Mouse (Mus musculus) hindbrain, embryonic 13.5 days (tissue): ENCODE measurements around the gene Tmem151a. TPM values are rescaled to one million over a fixed set of nuclear protein-coding genes. Genes with fewer than 3 reads are reported as not detected.
A peak's percentile ranks its signal among the peaks of the same experiment; 100 is the strongest.

Source experiments
- ATAC-seq: fragments of 200-750 bp; cut with Nextera tagmentation; 2 replicates; pipeline ENCODE4 v1.8.0; 2017; ENCODE audit warnings: moderate TSS enrichment; ENCODE audit not compliant: low FRiP score
- H3K27ac ChIP-seq: fragments of 300-500 bp; sonication (generic); 2 replicates; pipeline ENCODE4 v1.5.1; 2015; ENCODE audit warnings: inconsistent platforms, mild to moderate bottlenecking, moderate library complexity
- H3K27me3 ChIP-seq: fragments of 300-500 bp; sonication (generic); 2 replicates; pipeline ENCODE4 v1.6.1; 2015; ENCODE audit warnings: mild to moderate bottlenecking, inconsistent platforms
- H3K36me3 ChIP-seq: fragments of 300-500 bp; sonication (generic); 2 replicates; pipeline ENCODE4 v1.6.1; 2015; ENCODE audit warnings: mild to moderate bottlenecking, inconsistent platforms
- H3K4me1 ChIP-seq: fragments of 300-500 bp; sonication (generic); replicated peaks from 2 replicates; pipeline ENCODE4 v1.6.1; 2015; ENCODE audit warnings: inconsistent platforms
- H3K4me2 ChIP-seq: fragments of 300-500 bp; sonication (generic); 2 replicates; pipeline ENCODE4 v1.6.1; 2015; ENCODE audit warnings: inconsistent platforms, mild to moderate bottlenecking, moderate library complexity
- H3K4me3 ChIP-seq: fragments of 300-500 bp; sonication (generic); 2 replicates; pipeline ENCODE4 v1.5.1; 2015; ENCODE audit warnings: mild to moderate bottlenecking, inconsistent platforms
- H3K9ac ChIP-seq: fragments of 300-500 bp; sonication (generic); 2 replicates; pipeline ENCODE4 v1.6.1; 2015; ENCODE audit warnings: mild to moderate bottlenecking, inconsistent platforms
- H3K9me3 ChIP-seq: fragments of 300-500 bp; sonication (generic); 2 replicates; pipeline ENCODE4 v1.6.1; 2016; ENCODE audit warnings: inconsistent platforms
- WGBS: fragments of 180-500 bp; shearing (Covaris S2); methylation state at CpG from one replicate; pipeline ENCODE4 v1.1.7; 2015; 5-methylcytosine and 5-hydroxymethylcytosine counted together
- polyA plus RNA-seq: library from polyadenylated mRNA; unstranded; fragments of >200 nt; fragmentation: Nextera tagmentation; extraction: Ambion mirVana; gene quantifications from 2 replicates; pipeline ENCODE4 v1.2.1, GENCODE M21; 2015

Gene Tmem151a
- polyA plus RNA-seq, 1 experiment from 2014 or later = 8.4 TPM

DNA sequence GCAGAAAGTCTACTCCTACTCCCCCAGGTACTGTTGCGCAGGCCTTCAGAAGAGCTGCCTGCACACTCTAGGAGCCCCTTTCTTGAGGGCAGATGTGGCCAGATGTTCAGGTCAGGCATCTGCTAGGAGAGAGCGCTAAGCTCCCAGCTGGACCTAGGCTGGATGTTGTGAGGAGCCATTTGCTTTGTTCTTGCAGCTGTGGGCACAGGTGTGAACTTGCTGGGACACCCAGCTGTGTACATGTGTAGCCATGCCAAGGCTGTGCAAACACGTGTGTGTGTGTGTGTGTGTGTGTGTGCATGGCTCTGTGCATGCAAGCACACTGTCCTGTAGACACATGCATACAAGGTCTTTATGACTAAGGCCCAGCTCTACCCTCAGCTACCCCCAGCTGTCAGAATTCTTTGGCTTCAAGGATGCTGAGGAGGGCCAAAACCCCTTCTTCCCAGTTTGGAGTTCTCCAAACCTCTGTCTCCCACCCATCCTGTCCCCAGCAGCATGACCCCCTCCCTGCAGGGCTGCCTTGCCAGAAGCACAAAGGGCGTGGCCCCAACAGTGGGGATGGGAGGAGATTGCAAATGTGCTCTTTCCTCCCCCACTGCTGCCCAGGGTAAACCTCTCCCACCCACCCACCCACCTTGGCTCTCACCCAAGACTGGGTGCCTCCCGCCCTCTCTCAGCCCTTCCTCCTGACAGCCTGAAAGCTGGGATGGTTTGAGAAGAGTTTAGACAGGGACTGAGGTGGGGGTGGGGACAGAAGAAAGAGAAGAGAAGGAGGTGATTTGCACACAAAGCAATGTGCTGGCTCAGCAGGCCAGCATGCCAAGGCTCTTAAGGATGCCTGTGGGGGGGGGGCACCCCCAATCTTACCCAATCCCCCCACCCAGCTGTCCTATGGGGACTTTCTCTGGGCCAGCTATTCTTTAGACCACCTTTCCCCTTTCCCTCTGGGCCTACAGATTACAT, 24.7 kb downstream of the Tmem151a start:
- WGBS = 43% methylated on average over 5 of the region's 5 CpGs
- Histone ChIP-seq H3K4me2 (no peak overlapping the region), H3K9ac (peak overlapping the region; percentile 20; the same call in 1 of the 2 replicates), H3K27me3 (peaks cover 16% of the 10 kb centered on the region), H3K9me3 (no peaks in the 10 kb centered on the region), H3K4me1 (peaks cover 27% of the 10 kb centered on the region), H3K4me3 (no peak overlapping the region), H3K36me3 (no peaks in the 10 kb centered on the region), H3K27ac (peak overlapping the region; percentile 18; the same call in 1 of the 2 replicates)
- ATAC-seq = no peak

DNA sequence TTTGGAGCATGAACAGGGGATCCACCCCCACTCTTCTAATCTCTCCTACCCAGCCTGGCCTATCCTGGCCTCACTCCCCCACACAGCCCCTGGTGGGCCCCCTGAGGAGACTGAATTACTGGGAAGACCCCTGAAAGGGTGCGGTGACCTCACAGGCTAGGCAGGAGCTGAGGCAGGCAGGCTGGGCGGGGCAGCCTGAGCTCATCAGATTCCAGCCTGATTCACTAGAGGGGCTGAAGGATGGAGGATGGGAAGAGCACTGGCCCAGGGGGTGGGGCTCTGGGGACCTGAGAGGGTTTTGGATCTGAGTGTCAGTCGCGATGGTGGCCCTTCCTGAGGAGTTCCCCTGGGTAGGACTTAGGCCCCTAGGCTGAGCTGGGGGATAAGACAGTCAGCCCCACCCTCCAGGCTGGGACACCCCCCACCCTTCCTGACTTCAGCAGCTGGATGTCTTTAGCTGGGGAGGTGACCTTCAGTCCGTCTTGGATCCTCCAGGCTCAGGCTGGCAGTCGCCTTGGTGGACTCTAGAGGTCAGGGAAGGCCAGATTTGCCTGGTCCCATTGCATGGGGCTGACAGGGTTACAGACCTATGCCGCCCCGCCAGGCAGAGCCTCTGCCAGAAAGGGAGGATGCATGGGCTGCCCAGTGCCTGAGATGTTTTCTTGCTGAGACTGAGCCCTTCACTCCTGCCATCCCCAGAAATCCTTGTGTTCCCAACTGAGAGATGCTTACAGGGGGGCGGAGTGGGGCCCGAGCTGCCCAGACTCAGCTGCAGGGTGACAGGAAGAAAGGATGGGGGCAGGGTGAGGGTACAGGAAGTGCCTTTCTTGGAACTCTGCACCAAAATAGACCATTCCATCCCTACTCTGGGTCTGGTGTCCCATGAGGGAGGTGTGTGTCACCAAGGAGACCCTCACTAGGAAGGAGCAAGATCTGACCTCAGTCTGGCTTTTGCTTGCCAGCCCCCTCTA, 26.2 kb downstream of the Tmem151a start:
- WGBS = 17% methylated on average over 10 of the region's 10 CpGs
- 0 out of 2 replicates have a peak, but pooled peaks have one; percentile 9 for ATAC-seq
- Histone ChIP-seq H3K27ac (no peak overlapping the region), H3K36me3 (no peaks in the 10 kb centered on the region), H3K27me3 (peaks cover 22% of the 10 kb centered on the region), H3K4me3 (no peak overlapping the region), H3K4me2 (no peak overlapping the region), H3K4me1 (peaks cover 27% of the 10 kb centered on the region), H3K9me3 (no peaks in the 10 kb centered on the region), H3K9ac (peak overlapping the region; percentile 56)

DNA sequence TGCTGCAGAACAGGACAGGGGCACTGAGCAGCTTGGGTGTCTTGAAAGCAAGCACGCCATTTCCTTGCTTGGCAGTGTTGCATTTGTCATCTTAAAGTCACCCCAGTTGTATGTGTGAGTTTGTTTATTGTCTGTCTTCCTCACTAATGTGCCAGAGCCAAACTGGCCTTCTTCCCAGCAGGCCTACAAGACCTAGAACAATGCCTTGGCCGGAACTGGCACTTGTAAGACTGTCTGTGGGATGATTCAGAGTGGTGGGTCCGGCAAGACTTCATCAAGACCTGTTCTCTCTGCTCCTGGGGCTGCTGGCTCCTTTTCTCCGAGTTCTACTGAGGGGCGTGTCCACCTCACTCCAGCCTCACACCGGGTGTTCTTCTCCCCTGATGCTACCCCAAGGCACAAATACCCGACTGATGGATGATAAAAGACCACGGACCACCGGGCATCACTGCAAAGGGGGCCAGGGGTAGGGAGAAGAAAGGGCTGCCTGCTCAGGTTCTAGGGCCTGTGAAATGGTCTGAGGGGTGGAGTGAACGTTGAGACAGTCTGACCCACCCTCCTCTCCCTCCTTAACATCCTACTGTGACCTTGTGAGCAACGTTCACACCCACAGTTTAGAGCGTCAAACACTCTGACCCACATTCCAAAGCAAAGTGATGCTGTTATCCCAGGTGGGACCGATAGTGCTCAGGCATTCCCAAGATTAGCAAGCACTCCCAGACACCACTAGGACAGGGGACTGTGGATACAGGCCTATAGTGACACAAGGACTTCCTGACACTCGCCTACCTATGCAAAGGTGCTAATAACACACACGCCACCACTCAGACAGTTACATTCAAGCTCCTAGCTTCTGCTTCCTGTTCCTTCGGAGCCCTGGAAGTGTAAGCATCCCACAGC, 27.2 kb downstream of the Tmem151a start:
- Histone ChIP-seq H3K9ac (peak overlapping the region; percentile 56), H3K36me3 (no peaks in the 10 kb centered on the region), H3K4me3 (no peak overlapping the region), H3K27me3 (peaks cover 32% of the 10 kb centered on the region), H3K4me2 (no peak overlapping the region), H3K9me3 (no peaks in the 10 kb centered on the region), H3K4me1 (peaks cover 27% of the 10 kb centered on the region), H3K27ac (no peak overlapping the region)
- WGBS = 24% methylated on average over 16 of the region's 16 CpGs
- no peak for ATAC-seq

DNA sequence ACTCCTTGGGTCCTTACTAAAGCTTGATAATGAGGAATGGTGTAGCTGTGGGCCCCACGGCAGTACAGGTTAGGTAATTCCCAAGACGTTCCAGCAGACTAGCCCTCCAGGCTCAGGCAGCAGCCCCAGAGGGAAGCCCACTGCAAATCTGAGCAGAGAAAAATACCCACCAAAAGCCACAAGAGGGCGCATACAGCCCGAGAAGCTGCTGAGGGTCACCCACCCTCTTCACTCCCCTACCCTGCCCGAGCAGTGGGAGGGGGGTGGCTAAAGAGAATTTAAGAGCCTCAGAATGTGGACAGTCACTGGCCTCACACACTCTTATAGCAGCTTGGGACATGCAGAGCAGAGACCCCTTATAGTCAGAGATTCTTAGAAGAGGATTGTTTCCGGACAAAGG, 29.1 kb downstream of the Tmem151a start:
- H3K27ac ChIP-seq = no peak overlapping the region
- H3K4me3 ChIP-seq = no peak overlapping the region
- peak; percentile 38; the same call in 1 of the 2 replicates for ATAC-seq
- no peaks in the 10 kb centered on the region for H3K9me3 ChIP-seq
- no peak overlapping the region for H3K4me2 ChIP-seq
- H3K36me3 ChIP-seq = no peaks in the 10 kb centered on the region
- peaks cover 28% of the 10 kb centered on the region for H3K4me1 ChIP-seq
- 0 out of 2 replicates have a peak overlapping the region, but pooled peaks have one; percentile 5 for H3K9ac ChIP-seq
- peaks cover 50% of the 10 kb centered on the region for H3K27me3 ChIP-seq
- WGBS = 11% methylated on average over 6 of the region's 6 CpGs

DNA sequence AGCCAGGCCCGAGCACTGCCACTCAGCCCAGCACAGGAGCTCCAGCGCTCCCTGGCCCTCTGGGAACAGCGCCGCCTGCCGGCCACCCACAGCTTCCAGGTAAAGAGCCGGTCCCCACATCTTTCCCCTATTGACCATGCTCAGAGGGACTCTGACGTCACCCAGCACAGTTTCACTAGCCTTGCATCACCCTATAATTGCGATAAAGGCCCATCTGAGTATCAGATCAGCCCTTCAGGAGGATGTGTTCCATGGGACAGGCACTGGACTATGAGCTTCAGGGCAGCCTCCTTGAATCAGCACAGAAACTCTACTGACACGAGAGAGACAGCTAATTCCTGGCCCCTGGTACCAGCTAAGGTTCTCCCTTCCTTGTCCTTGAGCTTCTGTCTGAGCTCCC, 31.4 kb downstream of the Tmem151a start:
- Histone ChIP-seq H3K9ac (no peak overlapping the region), H3K4me1 (peaks cover 27% of the 10 kb centered on the region), H3K27ac (no peak overlapping the region), H3K9me3 (no peaks in the 10 kb centered on the region), H3K27me3 (peaks cover 67% of the 10 kb centered on the region), H3K4me2 (no peak overlapping the region), H3K36me3 (peaks cover 12% of the 10 kb centered on the region), H3K4me3 (no peak overlapping the region)
- ATAC-seq = no peak
- 17% methylated on average over 9 of the region's 9 CpGs for WGBS

DNA sequence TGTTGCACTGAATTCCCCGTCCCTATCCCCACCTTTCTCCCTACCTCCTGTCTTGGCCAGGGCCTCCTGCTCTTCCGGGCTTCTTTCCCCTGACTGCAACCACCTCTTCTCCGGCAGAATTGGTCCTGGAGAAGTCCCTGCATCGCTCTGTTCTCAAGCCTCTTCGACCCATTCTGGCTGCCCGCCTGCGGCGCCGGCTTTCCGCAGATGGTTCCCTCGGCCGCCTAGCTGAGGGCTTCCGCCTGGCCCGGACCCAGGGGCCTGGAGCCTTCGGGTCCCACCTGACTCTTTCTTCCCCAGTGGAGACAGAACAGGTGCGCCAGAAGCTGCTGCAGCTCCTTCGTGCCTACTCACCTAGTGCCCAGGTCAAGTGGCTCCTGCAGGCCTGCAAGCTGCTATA, 32.5 kb downstream of the Tmem151a start:
- no peaks in the 10 kb centered on the region for H3K9me3 ChIP-seq
- H3K36me3 ChIP-seq = peaks cover 22% of the 10 kb centered on the region
- peaks cover 64% of the 10 kb centered on the region for H3K27me3 ChIP-seq
- no peak overlapping the region for H3K4me2 ChIP-seq
- peaks cover 23% of the 10 kb centered on the region for H3K4me1 ChIP-seq
- no peak overlapping the region for H3K27ac ChIP-seq
- no peak overlapping the region for H3K4me3 ChIP-seq
- 53% methylated on average over 17 of the region's 17 CpGs for WGBS
- ATAC-seq = no peak
- H3K9ac ChIP-seq = no peak overlapping the region

DNA sequence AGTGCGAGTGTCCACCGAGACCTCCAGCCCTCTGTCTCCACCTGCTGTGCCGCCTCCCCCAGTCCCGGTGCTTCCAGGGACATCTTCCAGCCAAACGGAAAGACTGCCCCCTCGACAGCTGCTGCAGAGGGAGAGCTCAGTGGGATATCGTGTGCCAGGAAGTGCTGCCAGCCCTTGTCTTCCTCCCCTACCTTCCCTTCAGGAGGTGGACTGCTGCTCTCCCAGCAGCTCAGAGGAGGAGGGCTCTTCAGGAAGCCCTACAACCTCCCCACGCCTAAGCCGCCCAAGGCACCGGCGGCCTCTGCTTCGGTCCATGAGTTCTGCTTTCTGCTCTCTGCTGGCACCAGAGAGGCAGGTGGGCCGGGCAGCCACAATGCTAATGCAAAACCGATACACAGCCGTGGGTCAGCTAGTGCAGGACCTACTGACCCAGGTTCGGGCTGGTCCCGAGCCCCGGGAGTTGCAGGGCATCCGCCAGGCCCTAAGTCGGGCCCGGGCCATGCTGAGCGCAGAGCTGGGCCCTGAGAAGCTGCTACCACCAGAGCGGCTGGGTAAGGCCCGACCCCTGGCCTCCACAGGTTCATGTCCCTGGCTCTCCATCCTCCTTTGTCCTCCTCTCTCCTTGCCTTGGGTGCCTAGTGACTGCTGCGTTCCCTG, 33.0 kb downstream of the Tmem151a start:
- H3K27ac ChIP-seq = no peak overlapping the region
- H3K27me3 ChIP-seq = peaks cover 64% of the 10 kb centered on the region
- no peak overlapping the region for H3K4me2 ChIP-seq
- no peak overlapping the region for H3K9ac ChIP-seq
- H3K4me3 ChIP-seq = no peak overlapping the region
- peaks cover 27% of the 10 kb centered on the region for H3K36me3 ChIP-seq
- no peaks in the 10 kb centered on the region for H3K9me3 ChIP-seq
- H3K4me1 ChIP-seq = peaks cover 23% of the 10 kb centered on the region
- WGBS = 25% methylated on average over 25 of the region's 25 CpGs
- no peak for ATAC-seq

DNA sequence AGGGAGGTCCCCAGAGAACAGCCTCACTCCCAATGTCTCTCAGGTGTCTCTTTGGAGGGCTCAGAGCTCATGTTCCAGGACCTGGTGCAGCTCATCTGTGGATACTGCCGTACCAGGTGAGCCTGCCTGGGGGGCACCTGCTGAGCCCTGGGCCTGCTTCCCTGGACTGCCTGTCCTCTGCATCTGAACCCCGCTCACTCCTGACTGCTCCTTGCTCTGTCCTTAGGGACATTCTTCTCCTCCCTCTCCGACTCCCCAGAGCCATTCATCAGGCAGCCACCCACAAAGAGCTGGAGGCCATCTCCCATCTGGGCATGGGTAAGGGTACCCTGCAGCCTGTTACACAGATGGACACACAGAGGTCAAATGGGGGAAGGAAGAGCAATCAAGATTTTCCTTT, 33.8 kb downstream of the Tmem151a start:
- ATAC-seq = no peak
- 31% methylated on average over 3 of the region's 3 CpGs for WGBS
- Histone ChIP-seq H3K9me3 (no peaks in the 10 kb centered on the region), H3K36me3 (peaks cover 35% of the 10 kb centered on the region), H3K27me3 (peaks cover 64% of the 10 kb centered on the region), H3K27ac (no peak overlapping the region), H3K4me1 (peaks cover 23% of the 10 kb centered on the region), H3K4me2 (peak overlapping the region; percentile 17; the same call in 1 of the 2 replicates), H3K9ac (peak overlapping the region; percentile 39; the same call in 1 of the 2 replicates), H3K4me3 (0 out of 2 replicates have a peak overlapping the region, but pooled peaks have one; percentile 7)

DNA sequence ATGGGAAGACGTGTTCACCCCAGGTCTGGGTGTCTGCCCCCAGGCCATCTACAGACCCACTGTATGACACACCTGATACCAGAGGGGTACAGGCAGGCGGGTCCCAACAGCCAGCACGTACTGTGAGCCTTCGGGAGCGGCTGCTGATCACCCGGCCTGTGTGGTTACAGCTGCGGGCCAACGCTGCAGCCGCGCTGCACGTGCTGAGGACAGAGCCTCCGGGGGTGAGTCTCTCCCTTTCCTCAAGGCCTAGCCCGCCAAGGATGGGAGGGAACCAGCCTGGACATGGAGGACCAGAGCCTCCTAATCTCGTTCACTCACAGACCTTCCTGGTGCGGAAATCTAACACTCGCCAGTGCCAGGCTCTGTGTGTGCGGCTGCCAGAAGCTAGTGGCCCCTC, 34.3 kb downstream of the Tmem151a start:
- no peak for ATAC-seq
- H3K27ac ChIP-seq = no peak overlapping the region
- H3K9ac ChIP-seq = peak overlapping the region; percentile 39; the same call in 1 of the 2 replicates
- H3K9me3 ChIP-seq = no peaks in the 10 kb centered on the region
- H3K4me2 ChIP-seq = peak overlapping the region; percentile 17; the same call in 1 of the 2 replicates
- 12% methylated on average over 17 of the region's 17 CpGs for WGBS
- H3K27me3 ChIP-seq = peaks cover 64% of the 10 kb centered on the region
- peaks cover 18% of the 10 kb centered on the region for H3K4me1 ChIP-seq
- peak overlapping the region; percentile 7; the same call in 1 of the 2 replicates for H3K4me3 ChIP-seq
- peaks cover 40% of the 10 kb centered on the region for H3K36me3 ChIP-seq

DNA sequence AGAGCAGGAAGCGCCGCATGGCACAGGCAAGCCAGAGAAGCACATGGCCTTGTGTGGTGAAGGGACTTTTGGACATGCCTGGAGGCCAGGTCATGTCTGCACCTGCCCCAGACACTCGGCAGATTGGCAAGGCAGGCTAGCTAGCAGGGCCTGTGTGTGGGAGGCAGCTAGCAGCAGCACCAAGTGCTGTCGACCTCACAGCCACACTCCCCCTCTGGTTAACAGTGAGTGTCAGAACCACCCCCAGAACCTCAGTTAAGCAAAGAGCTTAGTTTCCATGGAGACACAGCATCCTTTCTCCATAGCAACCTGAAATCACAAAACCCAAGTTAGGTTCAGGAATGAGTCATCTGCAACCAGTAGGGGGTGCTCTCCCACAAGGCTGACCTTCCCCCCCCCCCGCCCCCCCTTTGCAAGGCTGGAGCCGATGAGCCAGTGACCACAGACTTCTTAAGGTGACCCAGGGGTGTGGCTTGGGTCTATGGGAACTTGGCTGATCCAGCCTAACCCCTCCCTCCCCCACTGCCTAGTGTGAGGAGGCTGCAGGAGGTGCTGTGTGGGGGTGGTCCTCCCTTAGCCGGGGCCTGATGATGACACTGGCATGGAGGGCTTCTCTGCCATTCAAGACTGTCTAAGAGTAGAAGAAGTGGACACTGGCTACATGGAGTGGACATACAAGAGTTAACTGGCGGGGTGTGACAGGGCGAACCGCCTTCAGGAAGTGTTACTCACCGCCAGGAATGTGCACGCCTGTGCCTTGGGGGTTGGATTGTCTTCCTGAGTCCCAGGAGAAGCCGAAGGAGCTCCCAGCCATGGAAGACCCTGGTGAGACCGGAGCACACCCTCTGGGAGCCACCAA, 35.1 kb downstream of the Tmem151a start, which contains the start of gene Rin1:
Gene Rin1 (plus strand): TSS at position 435 of the 859 bp plus-strand sequence.
- H3K9ac ChIP-seq = peak within 1 kb of the TSS; percentile 39
- peaks cover 48% of the 10 kb centered on the region for H3K36me3 ChIP-seq
- no peak for ATAC-seq
- H3K4me2 ChIP-seq = peak within 1 kb of the TSS; percentile 17; the same call in 1 of the 2 replicates
- peak within 1 kb of the TSS; percentile 7; the same call in 1 of the 2 replicates for H3K4me3 ChIP-seq
- no peak within 1 kb of the TSS for H3K27ac ChIP-seq
- H3K27me3 ChIP-seq = peaks cover 60% of the 10 kb centered on the region
- WGBS = 22% methylated on average over 13 of the region's 14 CpGs
- H3K9me3 ChIP-seq = no peaks in the 10 kb centered on the region
- peaks cover 18% of the 10 kb centered on the region for H3K4me1 ChIP-seq
